Mouse (Mus musculus): Measurements from ENCODE around the gene St6galnac5. TPM values are rescaled to one million over a fixed set of nuclear protein-coding genes. Genes with fewer than 3 reads are reported as not detected.
"Not testable (repeated sequence)": the region's sequence is repeated elsewhere in the genome, so short reads cannot be mapped to it uniquely, and the experiment has no call there.

St6galnac5 gene
- polyA plus RNA-seq, 1 experiment from 2014 or later: 1.7 TPM

GRCm38 (mm10) chr3:152796216-152796615, 185.8 kb downstream of the St6galnac5 start:
- no peak overlapping the region for H3K4me2 ChIP-seq
- H3K9ac ChIP-seq: no peak overlapping the region
- H3K4me3 ChIP-seq (replicated peaks): no peak overlapping the region
- no peaks in the 10 kb centered on the region for H3K4me1 ChIP-seq
- H3K27me3 ChIP-seq (replicated peaks): no peaks in the 10 kb centered on the region
- no peaks in the 10 kb centered on the region for H3K36me3 ChIP-seq
- no peak for ATAC-seq (ENCODE audit: insufficient read depth, low FRiP score, low read depth)
- H3K27ac ChIP-seq: no peak overlapping the region
- WGBS: 81% methylated on average over 4 of the region's 4 CpGs
- H3K9me3 ChIP-seq: no peaks in the 10 kb centered on the region

- no peaks in the 10 kb centered on the region for H3K27me3 ChIP-seq (replicated peaks)
- ATAC-seq (ENCODE audit: insufficient read depth, low FRiP score, low read depth): no peak
- no peaks in the 10 kb centered on the region for H3K36me3 ChIP-seq
- no peaks in the 10 kb centered on the region for H3K4me1 ChIP-seq
- H3K27ac ChIP-seq: no peak overlapping the region
- H3K9me3 ChIP-seq: no peaks in the 10 kb centered on the region
- H3K4me3 ChIP-seq (replicated peaks): no peak overlapping the region
- no peak overlapping the region for H3K9ac ChIP-seq
- no peak overlapping the region for H3K4me2 ChIP-seq
- WGBS: 43% methylated on average over 4 of the region's 4 CpGs
Observed at GRCm38 (mm10) chr3:152793006-152793405, 189.0 kb downstream of the St6galnac5 start.

- Histone ChIP-seq H3K9me3 (no peaks in the 10 kb centered on the region), H3K4me1 (no peaks in the 10 kb centered on the region), H3K4me2 (no peak overlapping the region), H3K9ac (no peak overlapping the region), H3K27ac (no peak overlapping the region), H3K4me3 (replicated peaks) (no peak overlapping the region), H3K36me3 (no peaks in the 10 kb centered on the region), H3K27me3 (replicated peaks) (no peaks in the 10 kb centered on the region)
- no peak for ATAC-seq (ENCODE audit: insufficient read depth, low FRiP score, low read depth)
- WGBS: 83% methylated on average over 5 of the region's 5 CpGs
Observed at GRCm38 (mm10) chr3:152792601-152793000, 189.4 kb downstream of the St6galnac5 start.

GRCm38 (mm10) chr3:152788301-152788953, 193.6 kb downstream of the St6galnac5 start:
- not testable (repeated sequence) for ATAC-seq (ENCODE audit: insufficient read depth, low FRiP score, low read depth); H3K9ac ChIP-seq; H3K36me3 ChIP-seq; H3K9me3 ChIP-seq; H3K27ac ChIP-seq; H3K27me3 ChIP-seq (replicated peaks); H3K4me1 ChIP-seq; H3K4me2 ChIP-seq; H3K4me3 ChIP-seq (replicated peaks)
- WGBS: 86% methylated on average over 5 of the region's 5 CpGs

- 89% methylated on average over 10 of the region's 13 CpGs for WGBS
- not testable (repeated sequence) for H3K27me3 ChIP-seq (replicated peaks)
Observed at GRCm38 (mm10) chr3:152784353-152784752, 197.7 kb downstream of the St6galnac5 start.

GRCm38 (mm10) chr3:152783792-152784191, 198.3 kb downstream of the St6galnac5 start:
- Histone ChIP-seq H3K4me3 (replicated peaks) (no peak overlapping the region), H3K27ac (no peak overlapping the region), H3K4me2 (no peak overlapping the region), H3K27me3 (replicated peaks) (no peaks in the 10 kb centered on the region), H3K36me3 (no peaks in the 10 kb centered on the region), H3K9me3 (no peaks in the 10 kb centered on the region), H3K4me1 (no peaks in the 10 kb centered on the region), H3K9ac (no peak overlapping the region)
- 15% methylated on average over 7 of the region's 7 CpGs for WGBS
- peak; percentile 53; the same call in 1 of the 2 replicates for ATAC-seq (ENCODE audit: insufficient read depth, low FRiP score, low read depth)

More at GRCm38 (mm10) chr3:152784353-152784752, 197.7 kb downstream of the St6galnac5 start:
- not testable (repeated sequence) for ATAC-seq (ENCODE audit: insufficient read depth, low FRiP score, low read depth); H3K4me1 ChIP-seq; H3K9me3 ChIP-seq; H3K4me2 ChIP-seq; H3K36me3 ChIP-seq; H3K9ac ChIP-seq; H3K4me3 ChIP-seq (replicated peaks); H3K27ac ChIP-seq

GRCm38 (mm10) chr3:152779819-152780218, 202.2 kb downstream of the St6galnac5 start:
- H3K27me3 ChIP-seq (replicated peaks): no peaks in the 10 kb centered on the region
- H3K4me2 ChIP-seq: no peak overlapping the region
- no peaks in the 10 kb centered on the region for H3K9me3 ChIP-seq
- H3K4me3 ChIP-seq (replicated peaks): no peak overlapping the region
- 66% methylated on average over 4 of the region's 4 CpGs for WGBS
- ATAC-seq (ENCODE audit: insufficient read depth, low FRiP score, low read depth): no peak
- H3K36me3 ChIP-seq: no peaks in the 10 kb centered on the region
- H3K9ac ChIP-seq: no peak overlapping the region
- no peaks in the 10 kb centered on the region for H3K4me1 ChIP-seq
- no peak overlapping the region for H3K27ac ChIP-seq

GRCm38 (mm10) chr3:152776872-152777540, 205.0 kb downstream of the St6galnac5 start:
- ATAC-seq (ENCODE audit: insufficient read depth, low FRiP score, low read depth): no peak
- WGBS: 51% methylated on average over 16 of the region's 16 CpGs

GRCm38 (mm10) chr3:152776363-152776762, 205.7 kb downstream of the St6galnac5 start:
- WGBS: 83% methylated on average over 6 of the region's 6 CpGs
- H3K4me2 ChIP-seq: no peak overlapping the region
- H3K27ac ChIP-seq: no peak overlapping the region
- H3K9me3 ChIP-seq: no peaks in the 10 kb centered on the region
- no peaks in the 10 kb centered on the region for H3K36me3 ChIP-seq
- H3K9ac ChIP-seq: no peak overlapping the region
- H3K4me3 ChIP-seq (replicated peaks): no peak overlapping the region
- no peak for ATAC-seq (ENCODE audit: insufficient read depth, low FRiP score, low read depth)
- no peaks in the 10 kb centered on the region for H3K27me3 ChIP-seq (replicated peaks)
- no peaks in the 10 kb centered on the region for H3K4me1 ChIP-seq

More at GRCm38 (mm10) chr3:152776872-152777540, 205.0 kb downstream of the St6galnac5 start:
- H3K27me3 ChIP-seq (replicated peaks): no peaks in the 10 kb centered on the region
- H3K4me2 ChIP-seq: no peak overlapping the region
- H3K4me1 ChIP-seq: no peaks in the 10 kb centered on the region
- H3K36me3 ChIP-seq: no peaks in the 10 kb centered on the region
- H3K9ac ChIP-seq: no peak overlapping the region
- H3K4me3 ChIP-seq (replicated peaks): no peak overlapping the region
- no peaks in the 10 kb centered on the region for H3K9me3 ChIP-seq
- no peak overlapping the region for H3K27ac ChIP-seq

GRCm38 (mm10) chr3:152770056-152770455, 212.0 kb downstream of the St6galnac5 start:
- H3K27ac ChIP-seq: no peak overlapping the region
- H3K27me3 ChIP-seq (replicated peaks): no peaks in the 10 kb centered on the region
- H3K9me3 ChIP-seq: no peaks in the 10 kb centered on the region
- H3K4me3 ChIP-seq (replicated peaks): no peak overlapping the region
- no peak for ATAC-seq (ENCODE audit: insufficient read depth, low FRiP score, low read depth)
- H3K4me2 ChIP-seq: no peak overlapping the region
- H3K36me3 ChIP-seq: 0 out of 2 replicates have a peak, but pooled peaks cover 6% of the 10 kb centered on the region
- WGBS: 85% methylated on average over 6 of the region's 6 CpGs
- H3K9ac ChIP-seq: no peak overlapping the region
- H3K4me1 ChIP-seq: no peaks in the 10 kb centered on the region

GRCm38 (mm10) chr3:152767485-152767884, 214.6 kb downstream of the St6galnac5 start:
- Histone ChIP-seq H3K4me3 (replicated peaks) (no peak overlapping the region), H3K9me3 (no peaks in the 10 kb centered on the region)
- WGBS: 43% methylated on average over 11 of the region's 11 CpGs

More at GRCm38 (mm10) chr3:152767485-152767884, 214.6 kb downstream of the St6galnac5 start:
- no peak overlapping the region for H3K27ac ChIP-seq
- peaks cover 10% of the 10 kb centered on the region; the same call in 1 of the 2 replicates for H3K4me1 ChIP-seq
- H3K27me3 ChIP-seq (replicated peaks): no peaks in the 10 kb centered on the region
- H3K36me3 ChIP-seq: 0 out of 2 replicates have a peak, but pooled peaks cover 6% of the 10 kb centered on the region
- no peak overlapping the region for H3K4me2 ChIP-seq
- no peak overlapping the region for H3K9ac ChIP-seq
- no peak for ATAC-seq (ENCODE audit: insufficient read depth, low FRiP score, low read depth)
